Mouse (Mus musculus) midbrain, embryonic 13.5 days (tissue): ENCODE measurements around the gene Abhd14a. TPM values are rescaled to one million over a fixed set of nuclear protein-coding genes. Genes with fewer than 3 reads are reported as not detected.

ENCODE experiments used
- ATAC-seq: fragments of 200-750 bp; cut with Nextera tagmentation; 2 replicates; pipeline ENCODE4 v1.8.0; 2017; ENCODE audit warnings: mild to moderate bottlenecking, moderate TSS enrichment, moderate library complexity
- H3K27ac ChIP-seq: fragments of 300-500 bp; sonication (generic); 2 replicates; pipeline ENCODE4 v1.5.1; 2015; ENCODE audit warnings: inconsistent platforms, mild to moderate bottlenecking, moderate library complexity
- H3K27me3 ChIP-seq: fragments of 300-500 bp; sonication (generic); 2 replicates; pipeline ENCODE4 v1.6.1; 2015; ENCODE audit warnings: mild to moderate bottlenecking, inconsistent platforms
- H3K36me3 ChIP-seq: fragments of 300-500 bp; sonication (generic); 2 replicates; pipeline ENCODE4 v1.6.1; 2015; ENCODE audit warnings: mild to moderate bottlenecking, inconsistent platforms
- H3K4me1 ChIP-seq: fragments of 300-500 bp; sonication (generic); replicated peaks from 2 replicates; pipeline ENCODE4 v1.6.1; 2015; ENCODE audit warnings: inconsistent platforms
- H3K4me2 ChIP-seq: fragments of 300-500 bp; sonication (generic); replicated peaks from 2 replicates; pipeline ENCODE4 v1.6.1; 2015; ENCODE audit warnings: moderate library complexity, mild to moderate bottlenecking, inconsistent platforms
- H3K4me3 ChIP-seq: fragments of 300-500 bp; sonication (generic); replicated peaks from 2 replicates; pipeline ENCODE4 v1.5.1; 2015; ENCODE audit warnings: mild to moderate bottlenecking, inconsistent platforms
- H3K9ac ChIP-seq: fragments of 300-500 bp; sonication (generic); replicated peaks from 2 replicates; pipeline ENCODE4 v1.6.1; 2015; ENCODE audit warnings: mild to moderate bottlenecking, inconsistent platforms
- H3K9me3 ChIP-seq: fragments of 300-500 bp; sonication (generic); 2 replicates; pipeline ENCODE4 v1.6.1; 2016; ENCODE audit warnings: mild to moderate bottlenecking, inconsistent platforms
- WGBS: fragments of 180-500 bp; shearing (Covaris S2); methylation state at CpG from one replicate; pipeline ENCODE4 v1.1.7; 2015; 5-methylcytosine and 5-hydroxymethylcytosine counted together
- polyA plus RNA-seq: library from polyadenylated mRNA; unstranded; fragments of >200 nt; fragmentation: Nextera tagmentation; extraction: Ambion mirVana; gene quantifications from 2 replicates; pipeline ENCODE4 v1.2.1, GENCODE M21; 2015

The Abhd14a gene
- polyA plus RNA-seq, 1 experiment from 2014 or later = 43.0 TPM

- H3K27me3 ChIP-seq = no peaks in the 10 kb centered on the region
- H3K4me3 ChIP-seq = peak overlapping the region; percentile 86
- 61% methylated on average over 5 of the region's 5 CpGs for WGBS
- peak overlapping the region; percentile 96 for H3K9ac ChIP-seq
- H3K9me3 ChIP-seq = no peaks in the 10 kb centered on the region
- peaks cover 30% of the 10 kb centered on the region for H3K36me3 ChIP-seq
- peak overlapping the region; percentile 97 for H3K27ac ChIP-seq
- peaks cover 69% of the 10 kb centered on the region for H3K4me1 ChIP-seq
- ATAC-seq = no peak
- peak overlapping the region; percentile 98 for H3K4me2 ChIP-seq
Measured at GRCm38 (mm10) chr9:106457920-106458319, 10.4 kb upstream of the Abhd14a start.

- peak overlapping the region; percentile 86 for H3K4me3 ChIP-seq
- peaks cover 74% of the 10 kb centered on the region for H3K4me1 ChIP-seq
- no peaks in the 10 kb centered on the region for H3K27me3 ChIP-seq
- peaks cover 25% of the 10 kb centered on the region for H3K36me3 ChIP-seq
- peak overlapping the region; percentile 98 for H3K4me2 ChIP-seq
- WGBS = 37% methylated on average over 9 of the region's 9 CpGs
- no peak for ATAC-seq
- peak overlapping the region; percentile 96 for H3K9ac ChIP-seq
- H3K27ac ChIP-seq = peak overlapping the region; percentile 97
- H3K9me3 ChIP-seq = no peaks in the 10 kb centered on the region
Measured at GRCm38 (mm10) chr9:106457163-106457559, 9.7 kb upstream of the Abhd14a start.

GRCm38 (mm10) chr9:106456325-106457162 lies 9.1 kb upstream of the Abhd14a start:
- H3K36me3 ChIP-seq = peaks cover 19% of the 10 kb centered on the region
- H3K27ac ChIP-seq = peak overlapping the region; percentile 97
- no peaks in the 10 kb centered on the region for H3K9me3 ChIP-seq
- peak overlapping the region; percentile 96 for H3K9ac ChIP-seq
- WGBS = 21% methylated on average over 15 of the region's 15 CpGs
- 0 out of 2 replicates have a peak, but pooled peaks have one; percentile 5 for ATAC-seq
- H3K4me2 ChIP-seq = peak overlapping the region; percentile 98
- peak overlapping the region; percentile 86 for H3K4me3 ChIP-seq
- H3K4me1 ChIP-seq = peaks cover 78% of the 10 kb centered on the region
- H3K27me3 ChIP-seq = no peaks in the 10 kb centered on the region

- under 1% methylated on average over 17 of the region's 17 CpGs for WGBS
Measured at GRCm38 (mm10) chr9:106454888-106455681, 7.6 kb upstream of the Abhd14a start.

GRCm38 (mm10) chr9:106454071-106454761 lies 6.7 kb upstream of the Abhd14a start:
- Histone ChIP-seq H3K36me3 (no peaks in the 10 kb centered on the region), H3K9me3 (no peaks in the 10 kb centered on the region), H3K4me3 (peak overlapping the region; percentile 86), H3K9ac (peak overlapping the region; percentile 96), H3K4me1 (peaks cover 76% of the 10 kb centered on the region), H3K27ac (peak overlapping the region; percentile 97), H3K27me3 (peaks cover 4% of the 10 kb centered on the region; the same call in 1 of the 2 replicates), H3K4me2 (peak overlapping the region; percentile 98)
- peak; percentile 3; the same call in 1 of the 2 replicates for ATAC-seq
- under 1% methylated on average over 13 of the region's 20 CpGs for WGBS

More at GRCm38 (mm10) chr9:106454888-106455681, 7.6 kb upstream of the Abhd14a start:
- H3K4me2 ChIP-seq = peak overlapping the region; percentile 98
- peak overlapping the region; percentile 97 for H3K27ac ChIP-seq
- H3K9ac ChIP-seq = peak overlapping the region; percentile 96
- H3K36me3 ChIP-seq = peaks cover 4% of the 10 kb centered on the region
- no peaks in the 10 kb centered on the region for H3K27me3 ChIP-seq
- H3K4me1 ChIP-seq = peaks cover 85% of the 10 kb centered on the region
- no peaks in the 10 kb centered on the region for H3K9me3 ChIP-seq
- peak; percentile 19 for ATAC-seq
- peak overlapping the region; percentile 86 for H3K4me3 ChIP-seq

- Histone ChIP-seq H3K4me3 (peak within 1 kb of the TSS; percentile 86), H3K9me3 (no peaks in the 10 kb centered on the region), H3K36me3 (no peaks in the 10 kb centered on the region), H3K27me3 (peaks cover 4% of the 10 kb centered on the region; the same call in 1 of the 2 replicates), H3K4me1 (peaks cover 76% of the 10 kb centered on the region), H3K4me2 (peak within 1 kb of the TSS; percentile 98), H3K9ac (peak within 1 kb of the TSS; percentile 96), H3K27ac (peak within 1 kb of the TSS; percentile 97)
- WGBS = 0% methylated on average over 47 of the region's 74 CpGs
- peak; percentile 76 for ATAC-seq
Measured at GRCm38 (mm10) chr9:106453271-106454070, 6.0 kb upstream of the Abhd14a start, which contains the start of gene Pcbp4. Gene Pcbp4, plus strand, starts transcription at chr9:106453291.

- WGBS = under 1% methylated on average over 7 of the region's 7 CpGs
- peaks cover 4% of the 10 kb centered on the region; the same call in 1 of the 2 replicates for H3K27me3 ChIP-seq
- no peaks in the 10 kb centered on the region for H3K9me3 ChIP-seq
- ATAC-seq = no peak; the same call in 1 of the 2 replicates
- H3K9ac ChIP-seq = peak overlapping the region; percentile 96
- peak overlapping the region; percentile 86 for H3K4me3 ChIP-seq
- H3K27ac ChIP-seq = peak overlapping the region; percentile 97
- peak overlapping the region; percentile 98 for H3K4me2 ChIP-seq
- H3K4me1 ChIP-seq = peaks cover 76% of the 10 kb centered on the region
- H3K36me3 ChIP-seq = no peaks in the 10 kb centered on the region
Measured at GRCm38 (mm10) chr9:106452821-106453220, 5.3 kb upstream of the Abhd14a start.

- whole genome bisulfite sequencing = 17% methylated on average over 6 of the region's 6 CpGs
- peak overlapping the region; percentile 86 for H3K4me3 ChIP-seq
- peak overlapping the region; percentile 96 for H3K9ac ChIP-seq
- H3K4me1 ChIP-seq = peaks cover 75% of the 10 kb centered on the region
- peaks cover 4% of the 10 kb centered on the region; the same call in 1 of the 2 replicates for H3K27me3 ChIP-seq
- no peaks in the 10 kb centered on the region for H3K9me3 ChIP-seq
- ATAC-seq = no peak
- peak overlapping the region; percentile 97 for H3K27ac ChIP-seq
- no peaks in the 10 kb centered on the region for H3K36me3 ChIP-seq
- peak overlapping the region; percentile 98 for H3K4me2 ChIP-seq
Measured at GRCm38 (mm10) chr9:106452351-106452750, 4.9 kb upstream of the Abhd14a start.

- Histone ChIP-seq H3K36me3 (no peaks in the 10 kb centered on the region), H3K4me2 (no peak overlapping the region; the same call in 1 of the 2 replicates), H3K9me3 (no peaks in the 10 kb centered on the region), H3K27ac (no peak overlapping the region), H3K4me1 (peaks cover 75% of the 10 kb centered on the region), H3K9ac (no peak overlapping the region), H3K4me3 (peak overlapping the region; percentile 86; the same call in 1 of the 2 replicates), H3K27me3 (peaks cover 4% of the 10 kb centered on the region; the same call in 1 of the 2 replicates)
- 61% methylated on average over 2 of the region's 2 CpGs for WGBS
- ATAC-seq = no peak
Measured at GRCm38 (mm10) chr9:106451899-106452298, 4.4 kb upstream of the Abhd14a start.

GRCm38 (mm10) chr9:106451298-106451697 lies 3.8 kb upstream of the Abhd14a start:
- Histone ChIP-seq H3K4me1 (peaks cover 75% of the 10 kb centered on the region), H3K9ac (no peak overlapping the region), H3K27ac (no peak overlapping the region), H3K4me2 (no peak overlapping the region), H3K36me3 (no peaks in the 10 kb centered on the region), H3K27me3 (peaks cover 4% of the 10 kb centered on the region; the same call in 1 of the 2 replicates), H3K9me3 (no peaks in the 10 kb centered on the region), H3K4me3 (no peak overlapping the region)
- no peak for ATAC-seq
- WGBS = 81% methylated on average over 11 of the region's 11 CpGs
